Mouse (Mus musculus) embryonic facial prominence, embryonic 15.5 days (tissue): ENCODE data around the gene Zranb2. TPM values are rescaled to one million over a fixed set of nuclear protein-coding genes. Genes with fewer than 3 reads are reported as not detected.

Source experiments
- ATAC-seq: fragments of 200-750 bp; cut with Nextera tagmentation; 2 replicates; pipeline ENCODE4 v1.8.0; 2017; ENCODE audit warnings: low read depth, moderate TSS enrichment; ENCODE audit not compliant: insufficient number of reproducible peaks, low FRiP score, low TSS enrichment
- H3K27ac ChIP-seq: fragments of 300-500 bp; sonication (generic); replicated peaks from 2 replicates; pipeline ENCODE4 v1.5.1; 2015; ENCODE audit warnings: mild to moderate bottlenecking, inconsistent platforms
- H3K27me3 ChIP-seq: fragments of 300-500 bp; sonication (generic); 2 replicates; pipeline ENCODE4 v1.6.1; 2015; ENCODE audit warnings: inconsistent platforms
- H3K36me3 ChIP-seq: fragments of 300-500 bp; sonication (generic); 2 replicates; pipeline ENCODE4 v1.6.1; 2015; ENCODE audit warnings: mild to moderate bottlenecking, inconsistent platforms
- H3K4me1 ChIP-seq: fragments of 300-500 bp; sonication (generic); 2 replicates; pipeline ENCODE4 v1.6.1; 2015; ENCODE audit warnings: inconsistent platforms
- H3K4me2 ChIP-seq: fragments of 300-500 bp; sonication (generic); replicated peaks from 2 replicates; pipeline ENCODE4 v1.6.1; 2015; ENCODE audit warnings: mild to moderate bottlenecking, inconsistent platforms
- H3K4me3 ChIP-seq: fragments of 300-500 bp; sonication (generic); replicated peaks from 2 replicates; pipeline ENCODE4 v1.5.1; 2015; ENCODE audit warnings: mild to moderate bottlenecking, inconsistent platforms
- H3K9ac ChIP-seq: fragments of 300-500 bp; sonication (generic); 2 replicates; pipeline ENCODE4 v1.6.1; 2015; ENCODE audit warnings: inconsistent platforms
- H3K9me3 ChIP-seq: fragments of 300-500 bp; sonication (generic); replicated peaks from 2 replicates; pipeline ENCODE4 v1.6.1; 2016; ENCODE audit warnings: inconsistent platforms
- WGBS: fragments of 180-500 bp; shearing (Covaris S2); methylation state at CpG from one replicate; pipeline ENCODE4 v1.1.7; 2015; 5-methylcytosine and 5-hydroxymethylcytosine counted together
- microRNA counts: library from miRNA; unstranded; fragments of <30 nt; microRNA quantifications from one replicate; lab custom pipeline; 2016
- microRNA-seq: library from miRNA; unstranded; fragments of <30 nt; microRNA quantifications from one replicate; pipeline ENCODE4, GENCODE M21; 2016; ENCODE audit warnings: borderline number of aligned reads
- polyA plus RNA-seq: library from polyadenylated mRNA; unstranded; fragments of >200 nt; fragmentation: Nextera tagmentation; extraction: Ambion mirVana; gene quantifications from 2 replicates; pipeline ENCODE4 v1.2.1, GENCODE M21; 2015

The Zranb2 gene
- polyA plus RNA-seq, 1 experiment from 2014 or later, result 88.3 TPM

DNA sequence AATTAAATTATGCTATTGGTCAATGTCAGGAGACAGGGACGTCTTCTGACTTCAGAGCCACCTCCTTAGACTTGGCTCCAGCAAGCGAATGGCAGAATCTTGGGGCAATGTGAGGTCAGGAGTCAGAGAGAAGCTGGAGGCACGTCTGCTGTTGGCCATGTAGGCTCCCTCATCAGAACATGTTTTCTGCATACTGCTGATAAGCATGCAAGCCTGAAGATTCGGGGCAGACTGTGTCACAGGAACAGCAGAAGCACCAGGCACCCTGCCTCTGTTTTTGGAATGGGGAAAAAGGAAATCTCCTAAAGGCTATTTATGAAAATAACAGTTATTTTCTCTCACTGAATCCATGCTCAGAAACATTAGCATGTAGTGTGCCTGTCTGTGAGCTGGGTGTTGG is 46.3 kb downstream of the Zranb2 start:
- H3K9me3 ChIP-seq, result no peaks in the 10 kb centered on the region
- H3K36me3 ChIP-seq, result no peaks in the 10 kb centered on the region

DNA sequence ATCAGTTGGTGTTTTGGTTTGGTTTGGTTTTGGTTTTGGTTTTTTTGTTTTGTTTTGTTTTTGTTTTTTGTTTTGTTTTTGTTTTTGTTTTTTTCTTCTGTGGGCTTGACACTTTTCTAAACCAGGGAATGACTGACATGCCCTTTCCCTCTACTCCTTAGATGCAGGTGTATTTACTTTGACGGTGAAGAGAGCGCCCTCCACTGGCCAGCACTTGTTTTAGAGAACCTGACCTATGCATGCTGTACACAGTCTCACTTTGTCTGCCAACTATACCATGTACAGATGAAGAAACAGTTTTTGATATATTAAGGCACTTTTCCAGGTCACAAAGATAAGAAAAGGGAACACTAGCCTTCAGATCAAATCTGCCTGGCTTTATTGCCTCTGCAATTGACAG is 47.8 kb downstream of the Zranb2 start:
- no peak for ATAC-seq
- Histone ChIP-seq H3K27me3 (no peaks in the 10 kb centered on the region), H3K4me1 (peaks cover 5% of the 10 kb centered on the region; the same call in 1 of the 2 replicates), H3K4me2 (no peak overlapping the region), H3K36me3 (no peaks in the 10 kb centered on the region), H3K27ac (no peak overlapping the region), H3K9me3 (no peaks in the 10 kb centered on the region), H3K4me3 (no peak overlapping the region), H3K9ac (no peak overlapping the region)
- 30% methylated on average over 2 of the region's 2 CpGs for WGBS

More for the DNA sequence above, 46.3 kb downstream of the Zranb2 start:
- H3K27me3 ChIP-seq, result no peaks in the 10 kb centered on the region
- no peak overlapping the region for H3K9ac ChIP-seq
- 61% methylated on average over 4 of the region's 4 CpGs for WGBS
- H3K4me1 ChIP-seq, result peaks cover 5% of the 10 kb centered on the region; the same call in 1 of the 2 replicates
- no peak overlapping the region for H3K27ac ChIP-seq
- no peak overlapping the region for H3K4me2 ChIP-seq
- H3K4me3 ChIP-seq, result no peak overlapping the region
- ATAC-seq, result no peak

DNA sequence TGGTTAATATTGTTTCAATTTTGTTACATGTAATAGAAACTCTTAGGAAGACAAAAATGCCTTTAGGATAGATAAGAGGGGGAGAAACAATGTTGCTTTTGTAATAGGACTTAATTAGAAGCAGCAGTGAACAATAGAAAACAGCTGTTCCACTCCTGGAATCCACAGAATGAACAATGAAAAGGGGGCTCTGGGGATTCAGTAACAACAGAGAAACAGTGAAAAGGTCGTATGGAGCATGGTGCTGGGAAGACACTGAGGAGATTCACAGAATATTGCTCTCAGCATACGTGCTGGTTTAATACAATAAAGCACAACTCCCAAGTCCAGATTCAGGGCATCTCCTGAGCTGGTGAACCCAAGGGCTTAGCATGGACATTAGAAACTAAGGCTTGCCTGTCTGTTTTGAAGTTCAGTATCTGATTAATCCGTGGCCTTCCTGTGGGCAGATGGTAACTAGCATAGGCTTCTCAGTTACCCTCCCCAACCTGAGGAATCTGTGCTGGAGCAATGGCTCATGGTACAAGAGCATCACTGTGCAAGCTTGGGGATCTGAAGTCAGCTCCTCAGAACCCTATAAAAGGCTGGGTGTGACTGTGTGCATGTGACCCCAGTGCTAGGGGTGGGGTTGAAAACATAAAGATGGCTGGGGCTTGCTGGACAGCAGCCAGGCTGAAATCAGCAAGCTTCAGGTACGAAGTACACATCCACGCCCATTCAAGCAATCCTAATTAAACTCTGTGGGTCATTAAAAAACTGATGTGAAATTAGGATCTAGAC is 48.9 kb downstream of the Zranb2 start:
- Histone ChIP-seq H3K36me3 (no peaks in the 10 kb centered on the region), H3K4me3 (no peak overlapping the region), H3K4me2 (no peak overlapping the region), H3K9ac (no peak overlapping the region), H3K4me1 (peaks cover 5% of the 10 kb centered on the region; the same call in 1 of the 2 replicates), H3K27me3 (no peaks in the 10 kb centered on the region), H3K27ac (0 out of 2 replicates have a peak overlapping the region, but pooled peaks have one; percentile 11), H3K9me3 (no peaks in the 10 kb centered on the region)
- ATAC-seq, result peak; percentile 70; the same call in 1 of the 2 replicates
- 29% methylated on average over 5 of the region's 5 CpGs for WGBS

DNA sequence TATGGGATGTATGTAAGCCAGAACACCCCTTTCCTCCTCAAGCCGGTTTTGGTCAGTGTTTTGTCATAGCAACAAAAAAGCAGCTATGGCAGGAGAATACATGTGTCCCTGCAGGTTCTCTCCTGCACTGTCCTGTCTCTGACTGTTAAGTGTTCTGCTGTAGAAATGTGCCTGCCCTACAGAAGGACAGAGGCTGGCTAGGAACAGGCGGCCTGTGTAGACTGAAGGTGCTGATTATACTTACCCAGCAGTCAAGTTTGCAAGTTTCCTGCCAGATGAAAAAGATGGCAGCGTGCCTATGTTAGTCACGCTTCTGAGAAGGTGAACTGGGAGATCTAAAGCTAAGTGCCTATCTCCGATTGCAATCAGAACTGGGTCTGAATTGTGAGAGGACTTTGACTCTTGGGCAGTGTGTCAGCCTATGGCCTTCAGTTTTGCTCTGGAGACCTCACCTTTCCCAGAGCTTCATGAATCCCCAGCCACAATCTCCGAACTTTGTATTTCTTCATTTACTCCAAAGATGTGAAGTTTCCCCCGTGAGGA is 63.9 kb downstream of the Zranb2 start:
- Histone ChIP-seq H3K4me1 (no peaks in the 10 kb centered on the region), H3K9ac (no peak overlapping the region), H3K4me3 (no peak overlapping the region), H3K27ac (no peak overlapping the region; the same call in 1 of the 2 replicates), H3K4me2 (no peak overlapping the region), H3K9me3 (no peaks in the 10 kb centered on the region), H3K27me3 (no peaks in the 10 kb centered on the region), H3K36me3 (no peaks in the 10 kb centered on the region)
- WGBS, result 66% methylated on average over 7 of the region's 7 CpGs
- ATAC-seq, result no peak

MicroRNAs encoded within 50 kb of the gene (microRNA counts, 519-probe panel; counts per million panel counts)
- 2,187 counts per million, percentile 48 among the panel's probes with 10 or more counts for microRNA mmu-miR-186 (lab: Ali Mortazavi, UCI)

Small RNAs within 50 kb of the gene (microRNA-seq; reads per million reads assigned to microRNA genes)
- 344 reads per million, percentile 68 among the genes with 10 or more reads in this experiment for gene Mir186

Other genes starting within 250 kb of the Zranb2 start
- gene Ptger3, start 32.7 kb downstream of the Zranb2 start, polyA plus RNA-seq, result 13.8 and 14.1 TPM in 2 replicates